Mouse (Mus musculus): ENCODE measurements at regions not wholly inside any gene's neighbourhood (a gene's known extent, or its start where the extent isn't known, plus 50 kb on each side); places are given as distances from the start of the nearest gene placed in this dataset.
A peak's percentile ranks its signal among the peaks of the same experiment; 100 is the strongest.

DNA sequence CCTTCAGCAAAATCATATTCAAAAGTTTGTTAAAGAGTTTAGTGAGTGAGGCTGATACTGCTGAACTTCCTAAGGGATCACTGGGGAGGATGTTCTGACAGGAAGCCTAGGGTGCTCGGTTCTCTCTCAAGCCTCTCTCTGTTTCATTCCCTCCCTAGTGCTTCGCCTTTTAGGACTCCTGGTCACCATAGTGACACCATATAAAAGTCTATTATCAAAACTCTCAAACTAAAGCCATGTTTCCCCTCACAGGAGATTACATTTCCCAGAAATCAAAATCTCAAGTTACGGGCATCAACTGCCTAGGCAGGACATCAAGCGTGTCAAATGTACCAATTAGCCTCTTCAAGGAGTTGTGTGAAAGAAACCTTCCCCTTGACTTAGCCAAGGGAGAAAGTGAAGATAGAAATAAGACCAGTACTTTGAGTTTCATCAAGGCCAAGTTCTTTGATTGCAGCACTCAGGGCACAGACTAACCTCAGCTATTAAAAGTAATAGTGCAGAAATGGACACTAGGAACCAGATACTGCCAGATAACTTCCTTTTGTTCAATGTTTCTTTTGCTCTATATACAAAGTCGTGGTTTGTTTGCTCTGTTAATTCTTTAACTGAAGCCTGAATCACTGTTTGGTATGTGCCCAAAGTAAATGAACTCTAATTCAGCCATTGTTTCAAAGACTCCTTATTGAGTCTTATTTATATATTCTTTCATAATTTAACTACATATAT, 752.6 kb downstream of the Jrkl start:
- no peak overlapping the region for H3K27ac ChIP-seq (replicated peaks; ENCODE audit: low read depth, low read length)
- no peaks in the 10 kb centered on the region for H3K4me1 ChIP-seq (ENCODE audit: control insufficient read depth, insufficient read depth, insufficient read length, low read length)
- H3K4me3 ChIP-seq (ENCODE audit: insufficient read depth, low read depth, low read length) = no peak overlapping the region

DNA sequence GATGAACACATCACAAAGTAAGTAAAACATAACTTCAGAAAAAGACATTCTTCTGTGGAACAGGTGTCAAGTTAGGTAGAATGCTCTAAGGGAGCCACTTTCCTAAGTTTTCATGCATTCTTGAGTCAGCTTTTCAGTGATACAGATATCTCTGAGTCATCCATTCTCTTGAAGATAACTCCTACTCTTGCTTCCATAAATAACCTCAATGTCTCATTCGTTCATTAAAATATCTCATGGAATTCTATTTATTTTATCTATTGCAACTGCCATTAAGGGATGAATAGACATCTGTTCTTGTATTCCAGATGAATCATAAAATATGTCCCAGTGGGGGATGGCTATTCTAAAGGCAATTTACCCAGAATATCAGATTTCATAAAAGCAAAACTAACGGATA, 787.8 kb downstream of the Jrkl start:
- no peak overlapping the region for H3K4me3 ChIP-seq (ENCODE audit: insufficient read depth, low read depth, low read length)
- H3K4me1 ChIP-seq (ENCODE audit: control insufficient read depth, insufficient read depth, insufficient read length, low read length) = no peaks in the 10 kb centered on the region

DNA sequence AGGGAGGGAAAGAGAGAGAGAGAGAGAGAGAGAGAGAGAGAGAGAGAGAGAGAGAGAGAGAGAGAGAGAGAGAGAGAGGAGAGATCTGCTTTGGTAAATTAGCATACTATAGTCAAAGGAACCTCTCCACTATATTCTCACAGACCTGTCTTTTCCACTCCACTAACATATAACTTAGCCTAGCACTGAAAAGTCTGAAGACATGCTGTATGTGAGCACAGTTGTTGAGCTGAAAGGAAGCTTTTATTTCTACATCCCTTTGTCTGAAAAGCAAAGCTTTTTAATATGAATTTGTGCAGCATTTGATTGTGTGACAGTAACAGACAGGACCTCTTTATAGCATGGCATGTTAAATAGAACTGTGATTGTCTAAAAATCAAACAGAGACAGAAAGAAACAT, 788.9 kb downstream of the Jrkl start:
- Histone ChIP-seq H3K4me3 (ENCODE audit: insufficient read depth, low read depth, low read length) (no peak overlapping the region), H3K4me1 (ENCODE audit: control insufficient read depth, insufficient read depth, insufficient read length, low read length) (no peaks in the 10 kb centered on the region), H3K27ac (replicated peaks; ENCODE audit: low read depth, low read length) (no peak overlapping the region)

More for the DNA sequence above, 787.8 kb downstream of the Jrkl start:
- H3K27ac ChIP-seq (replicated peaks; ENCODE audit: low read depth, low read length) = no peak overlapping the region

DNA sequence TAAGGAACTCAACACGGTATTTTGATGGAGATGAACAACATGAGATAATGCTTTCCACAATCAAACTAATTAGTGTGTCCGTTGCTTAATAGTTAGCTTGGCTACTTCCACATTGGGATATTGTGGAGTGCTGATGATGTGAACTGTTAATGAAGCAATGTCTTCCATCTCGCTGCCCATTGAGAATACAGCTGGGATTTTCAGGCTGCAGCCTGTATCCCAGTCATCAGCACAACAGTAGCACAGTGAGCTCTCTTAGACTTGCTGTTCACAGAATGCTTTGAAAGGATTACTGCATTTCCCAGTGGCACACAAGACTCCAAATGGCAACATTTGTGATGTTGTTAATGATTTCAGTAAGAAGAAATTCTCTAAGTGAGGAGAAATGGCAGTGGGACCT, 811.5 kb downstream of the Jrkl start:
- Histone ChIP-seq H3K27ac (replicated peaks; ENCODE audit: low read depth, low read length) (no peak overlapping the region), H3K4me1 (ENCODE audit: control insufficient read depth, insufficient read depth, insufficient read length, low read length) (no peaks in the 10 kb centered on the region), H3K4me3 (ENCODE audit: insufficient read depth, low read depth, low read length) (no peak overlapping the region)

DNA sequence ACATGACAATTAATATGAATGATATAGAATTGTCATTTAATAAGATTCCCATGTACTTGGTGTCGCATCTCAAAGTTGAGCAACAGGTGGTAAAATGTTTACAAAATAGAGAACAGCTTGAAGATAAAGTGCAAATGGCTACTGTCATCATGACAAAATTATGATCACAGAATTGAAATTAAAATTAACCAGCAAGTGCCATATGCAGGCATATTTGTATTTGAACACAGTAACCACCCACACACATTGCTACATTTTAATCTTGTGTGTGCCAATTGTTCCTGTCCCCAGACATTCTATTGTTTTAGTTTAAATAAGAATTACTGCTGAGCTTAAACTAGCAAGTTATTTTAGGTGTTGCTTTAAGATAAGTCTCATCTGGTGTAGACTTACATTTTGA, 823.7 kb downstream of the Jrkl start:
- Histone ChIP-seq H3K27ac (replicated peaks; ENCODE audit: low read depth, low read length) (no peak overlapping the region), H3K4me3 (ENCODE audit: insufficient read depth, low read depth, low read length) (no peak overlapping the region)

DNA sequence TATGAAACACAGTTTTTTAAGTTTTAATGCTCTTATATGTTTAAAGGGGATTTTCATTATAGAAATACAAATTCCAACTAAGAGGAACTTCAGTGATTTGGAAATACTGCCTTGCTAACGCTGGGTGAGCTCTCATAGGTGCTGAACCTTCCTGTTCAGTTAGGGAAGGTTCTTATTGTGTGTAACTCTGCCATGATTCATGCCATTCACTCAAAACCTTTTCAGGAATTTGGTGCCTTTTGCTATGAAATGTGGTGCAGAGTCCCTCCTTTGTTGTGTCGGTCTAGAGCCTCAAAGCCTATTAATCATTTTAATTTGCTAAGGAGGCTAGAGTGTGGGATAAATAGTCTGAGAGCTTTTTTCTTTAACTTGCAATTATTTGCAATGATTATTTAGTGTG, 837.1 kb downstream of the Jrkl start:
- Histone ChIP-seq H3K4me1 (ENCODE audit: control insufficient read depth, insufficient read depth, insufficient read length, low read length) (no peaks in the 10 kb centered on the region), H3K4me3 (ENCODE audit: insufficient read depth, low read depth, low read length) (no peak overlapping the region), H3K27ac (replicated peaks; ENCODE audit: low read depth, low read length) (no peak overlapping the region)

More for the DNA sequence above, 823.7 kb downstream of the Jrkl start:
- no peaks in the 10 kb centered on the region for H3K4me1 ChIP-seq (ENCODE audit: control insufficient read depth, insufficient read depth, insufficient read length, low read length)

DNA sequence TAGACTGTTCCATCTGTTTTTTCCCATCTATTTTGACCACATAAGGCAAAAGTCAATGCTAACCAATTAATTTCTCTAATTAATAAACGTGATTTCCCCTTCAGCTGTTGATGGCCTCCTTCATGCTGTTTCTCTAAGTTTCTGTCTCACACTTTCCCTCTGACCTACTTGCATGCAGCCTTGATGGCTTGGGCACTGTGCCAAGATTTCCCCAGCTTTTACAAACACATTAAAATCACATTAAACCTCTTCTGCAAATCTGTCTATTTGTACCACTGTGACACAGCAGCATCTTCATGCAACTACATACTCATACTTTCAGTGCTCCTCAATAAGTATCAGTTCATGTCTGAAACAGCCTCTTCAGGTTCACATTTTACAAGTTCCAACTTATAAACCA, 841.4 kb downstream of the Jrkl start:
- Histone ChIP-seq H3K4me1 (ENCODE audit: control insufficient read depth, insufficient read depth, insufficient read length, low read length) (no peaks in the 10 kb centered on the region), H3K27ac (replicated peaks; ENCODE audit: low read depth, low read length) (no peak overlapping the region), H3K4me3 (ENCODE audit: insufficient read depth, low read depth, low read length) (no peak overlapping the region)

DNA sequence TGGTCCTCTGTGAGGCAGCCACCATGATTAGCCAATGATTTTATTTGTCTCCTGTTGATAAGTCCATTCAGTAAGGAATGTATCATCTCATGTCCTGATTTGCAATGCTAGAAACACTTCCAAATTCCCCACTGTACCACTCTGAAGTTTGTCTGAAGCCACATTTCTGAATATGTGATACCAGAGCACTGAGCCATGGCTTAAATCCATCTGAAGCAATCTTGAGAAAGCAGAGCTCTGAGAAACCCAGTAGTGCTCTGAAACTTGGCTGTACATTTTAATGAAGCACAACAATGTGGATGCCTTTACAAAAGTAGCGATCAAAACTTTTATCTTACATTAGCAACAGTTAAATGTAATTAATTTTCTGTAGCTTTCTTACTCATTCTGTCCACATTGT, 850.0 kb downstream of the Jrkl start:
- Histone ChIP-seq H3K4me3 (ENCODE audit: insufficient read depth, low read depth, low read length) (no peak overlapping the region), H3K27ac (replicated peaks; ENCODE audit: low read depth, low read length) (no peak overlapping the region), H3K4me1 (ENCODE audit: control insufficient read depth, insufficient read depth, insufficient read length, low read length) (no peaks in the 10 kb centered on the region)

DNA sequence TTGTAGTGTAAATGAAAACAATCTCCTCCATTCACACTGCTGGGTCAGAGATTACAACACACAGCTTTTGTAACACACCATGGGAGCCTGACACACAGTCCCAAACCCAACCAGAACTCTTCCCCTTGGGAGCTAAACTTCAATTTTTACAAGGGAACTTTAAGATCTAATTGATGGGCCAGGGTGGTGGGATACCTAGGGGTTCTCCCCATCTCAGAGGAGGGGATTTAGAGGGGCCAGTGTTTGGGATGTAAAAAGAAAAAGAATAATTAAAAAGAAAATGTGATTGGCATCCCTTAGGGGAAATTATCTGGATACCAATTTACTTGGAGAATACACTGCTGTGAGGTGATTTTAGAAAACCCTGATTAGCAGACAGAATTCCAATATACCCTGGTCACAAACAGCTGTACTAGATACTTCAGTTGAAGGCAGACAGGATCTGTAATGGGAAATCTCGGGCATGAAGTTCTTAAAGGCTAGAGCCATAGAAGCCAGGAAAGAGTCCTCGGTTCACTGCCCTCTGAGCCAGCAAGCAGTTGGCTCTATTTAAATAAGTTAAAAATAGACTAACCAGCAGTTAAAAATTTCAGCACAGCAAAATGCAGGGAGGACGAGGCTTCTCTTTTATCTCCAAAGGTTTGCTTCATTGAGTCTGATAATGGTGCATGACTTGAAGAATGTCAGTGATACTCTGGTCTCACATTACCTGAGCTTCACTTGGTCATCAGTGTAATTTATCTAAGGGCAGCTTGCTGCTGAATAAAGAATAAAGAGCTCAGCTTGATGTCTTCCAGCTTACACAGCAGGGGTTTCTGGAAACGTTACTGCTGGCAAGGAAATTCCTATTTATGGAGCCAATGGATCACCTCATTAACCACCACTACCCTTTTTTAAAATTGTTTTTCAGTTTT, 864.6 kb downstream of the Jrkl start:
- no peaks in the 10 kb centered on the region for H3K4me1 ChIP-seq (ENCODE audit: control insufficient read depth, insufficient read depth, insufficient read length, low read length)
- H3K4me3 ChIP-seq (ENCODE audit: insufficient read depth, low read depth, low read length) = no peak overlapping the region
- peak overlapping the region; percentile 51 for H3K27ac ChIP-seq (replicated peaks; ENCODE audit: low read depth, low read length)

DNA sequence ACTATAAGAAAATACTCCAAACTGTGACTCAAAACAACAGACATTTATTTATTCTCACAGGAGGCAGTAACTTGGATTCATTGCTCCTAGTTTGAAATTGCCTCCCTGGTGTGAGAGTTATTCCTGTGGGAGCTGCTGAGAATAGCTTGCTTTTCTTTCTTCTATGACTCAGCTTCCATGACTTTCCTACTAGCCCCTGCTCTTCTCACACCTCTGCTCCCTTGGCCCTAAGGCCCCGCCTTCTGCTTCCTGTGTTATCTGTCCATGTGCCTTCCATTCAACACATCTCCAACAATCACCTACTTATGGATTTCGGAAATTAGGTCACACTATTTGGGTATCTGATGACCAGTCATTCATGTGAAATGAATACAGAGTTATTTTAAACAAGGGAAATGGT, 865.6 kb downstream of the Jrkl start:
- Histone ChIP-seq H3K27ac (replicated peaks; ENCODE audit: low read depth, low read length) (peak overlapping the region; percentile 80), H3K4me3 (ENCODE audit: insufficient read depth, low read depth, low read length) (no peak overlapping the region), H3K4me1 (ENCODE audit: control insufficient read depth, insufficient read depth, insufficient read length, low read length) (no peaks in the 10 kb centered on the region)

DNA sequence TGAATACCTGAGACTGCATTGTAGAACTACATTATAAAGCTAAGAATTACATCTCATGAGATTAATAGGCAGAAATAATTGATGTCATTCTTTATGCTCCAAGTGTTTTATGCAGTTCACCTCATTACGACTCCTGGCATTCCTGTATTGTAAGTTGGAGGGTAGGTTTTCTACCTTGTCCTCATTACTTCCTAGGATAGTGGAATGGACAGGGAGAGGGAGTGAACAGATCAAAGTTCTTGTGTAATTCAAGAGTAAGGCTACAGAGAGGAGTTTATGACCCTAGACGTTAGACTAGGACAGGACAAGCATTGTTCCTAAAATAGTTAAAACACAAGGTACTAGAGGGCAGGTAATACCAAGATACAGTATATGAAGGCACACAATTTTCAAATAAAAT, 901.3 kb downstream of the Jrkl start:
- Histone ChIP-seq H3K4me1 (ENCODE audit: control insufficient read depth, insufficient read depth, insufficient read length, low read length) (no peaks in the 10 kb centered on the region), H3K4me3 (ENCODE audit: insufficient read depth, low read depth, low read length) (no peak overlapping the region), H3K27ac (replicated peaks; ENCODE audit: low read depth, low read length) (no peak overlapping the region)

DNA sequence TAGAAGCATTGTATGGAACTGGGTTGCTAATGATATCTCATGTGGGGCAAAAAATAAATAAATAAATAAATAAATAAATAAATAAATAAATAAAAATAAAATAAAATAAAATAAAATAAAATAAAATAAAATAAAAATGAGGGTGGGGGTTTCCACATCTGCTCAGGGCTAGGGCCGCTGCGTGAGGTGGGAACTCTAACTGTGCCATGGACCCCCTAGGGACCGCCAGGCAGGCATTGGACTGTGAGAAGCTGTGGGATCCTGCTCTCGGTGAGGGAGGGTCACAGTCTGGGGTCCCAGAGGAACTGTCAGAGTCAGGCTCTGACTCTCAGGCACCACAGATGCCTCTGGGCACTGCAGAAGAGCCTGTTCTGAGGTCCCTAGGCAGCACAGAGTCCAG, 904.2 kb downstream of the Jrkl start:
- no peak overlapping the region for H3K27ac ChIP-seq (replicated peaks; ENCODE audit: low read depth, low read length)
- H3K4me3 ChIP-seq (ENCODE audit: insufficient read depth, low read depth, low read length) = no peak overlapping the region

DNA sequence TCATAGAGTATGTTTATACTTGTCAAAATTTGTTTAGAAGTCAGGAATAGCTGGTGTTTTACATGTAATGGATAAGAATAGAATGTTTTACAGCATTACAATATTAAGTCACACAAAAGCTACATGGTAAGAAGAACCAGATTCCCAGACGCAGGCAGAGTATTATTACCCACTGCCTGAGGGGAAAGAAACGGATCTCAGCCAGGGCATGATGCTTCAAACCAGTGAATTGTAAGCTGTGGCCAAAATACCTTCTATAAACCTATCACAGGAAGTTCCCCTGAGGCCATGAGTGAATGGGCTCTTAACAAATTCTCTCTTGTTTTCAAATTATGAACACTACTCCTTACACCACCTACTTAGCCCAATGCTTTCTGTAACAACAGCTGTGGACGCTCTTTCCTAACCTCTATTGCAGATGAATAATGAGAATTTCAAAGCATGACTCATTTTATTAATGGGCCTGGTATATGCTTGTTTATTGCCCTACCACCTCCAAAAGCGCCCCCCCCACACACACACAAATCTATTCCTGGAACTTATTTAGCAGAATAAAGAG, 932.0 kb downstream of the Jrkl start:
- H3K4me1 ChIP-seq (ENCODE audit: control insufficient read depth, insufficient read depth, insufficient read length, low read length) = no peaks in the 10 kb centered on the region

More for the DNA sequence above, 904.2 kb downstream of the Jrkl start:
- H3K4me1 ChIP-seq (ENCODE audit: control insufficient read depth, insufficient read depth, insufficient read length, low read length) = no peaks in the 10 kb centered on the region

DNA sequence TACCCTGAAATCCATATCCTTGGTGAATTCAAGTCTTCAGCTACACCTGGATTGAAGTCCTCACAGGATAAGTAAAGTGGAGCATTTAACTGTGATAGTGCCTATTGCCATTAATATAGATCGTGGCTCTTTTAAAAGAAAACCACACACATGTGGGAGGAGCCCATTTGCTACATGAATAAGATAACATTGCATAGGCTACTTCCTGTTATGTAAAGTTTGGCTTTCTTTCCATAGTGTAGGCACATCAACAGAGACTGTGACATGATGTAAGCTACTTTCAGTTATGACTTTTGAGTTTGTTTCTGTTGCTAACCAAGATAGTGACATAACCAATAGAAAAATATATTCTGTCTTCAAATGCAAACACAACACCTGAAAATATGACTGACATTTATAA, 932.6 kb downstream of the Jrkl start:
- Histone ChIP-seq H3K27ac (replicated peaks; ENCODE audit: low read depth, low read length) (no peak overlapping the region), H3K4me3 (ENCODE audit: insufficient read depth, low read depth, low read length) (no peak overlapping the region)

More for the DNA sequence above, 932.0 kb downstream of the Jrkl start:
- Histone ChIP-seq H3K27ac (replicated peaks; ENCODE audit: low read depth, low read length) (no peak overlapping the region), H3K4me3 (ENCODE audit: insufficient read depth, low read depth, low read length) (no peak overlapping the region)

More for the DNA sequence above, 932.6 kb downstream of the Jrkl start:
- no peaks in the 10 kb centered on the region for H3K4me1 ChIP-seq (ENCODE audit: control insufficient read depth, insufficient read depth, insufficient read length, low read length)
